Mouse (Mus musculus) spleen, postnatal 14 days (tissue): ENCODE measurements around the gene Pigv.
"Not testable (repeated sequence)": the region's sequence is repeated elsewhere in the genome, so short reads cannot be mapped to it uniquely, and the experiment has no call there.

Experiments
- DNase-seq, 2 experiments: peaks; one replicate each; pipeline ENCODE4 v3.0.0; 2021 to 2022; ENCODE audit warnings: low spot score in 2 of 2

Pigv gene

DNA sequence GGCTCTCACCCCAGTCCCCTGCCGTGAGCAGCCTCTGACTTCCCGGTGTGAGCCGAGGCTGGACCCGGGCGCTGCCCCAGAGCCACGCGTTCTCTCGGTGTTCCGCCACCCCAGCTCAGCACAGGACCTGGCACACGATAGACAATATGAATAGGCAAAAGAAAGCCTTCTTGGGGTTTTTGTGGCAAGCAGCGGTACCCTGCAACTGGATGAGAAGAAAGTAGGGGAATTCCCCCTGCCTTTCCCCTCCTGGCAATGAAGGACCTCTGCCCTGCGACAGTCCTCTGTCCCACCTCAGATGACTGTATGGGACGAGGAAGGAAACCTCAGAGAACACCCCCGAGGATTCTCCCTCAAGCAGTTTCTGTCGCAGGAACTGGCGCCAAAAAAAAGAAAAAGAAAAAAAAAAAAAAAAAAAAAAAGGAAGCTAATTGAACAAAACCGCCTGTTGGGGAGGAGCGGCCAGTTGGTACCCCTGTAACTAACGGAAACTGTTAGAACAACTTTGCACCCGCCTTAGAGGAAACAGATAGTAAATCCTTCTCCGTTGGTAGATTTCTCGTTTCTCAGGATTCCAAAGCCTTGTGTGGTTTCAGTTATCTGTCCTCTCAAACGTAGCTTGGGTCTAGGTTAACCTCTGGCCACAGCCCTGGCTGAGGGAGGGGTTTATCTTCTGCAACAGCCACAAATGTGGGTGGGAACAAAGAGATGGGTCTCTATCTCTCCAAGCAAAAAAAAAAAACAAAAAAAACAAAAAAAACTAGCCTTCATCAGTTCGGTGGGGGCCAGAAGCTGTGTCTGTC is 599 bp upstream of the Pigv start:
- DNase-seq, result no peak

DNA sequence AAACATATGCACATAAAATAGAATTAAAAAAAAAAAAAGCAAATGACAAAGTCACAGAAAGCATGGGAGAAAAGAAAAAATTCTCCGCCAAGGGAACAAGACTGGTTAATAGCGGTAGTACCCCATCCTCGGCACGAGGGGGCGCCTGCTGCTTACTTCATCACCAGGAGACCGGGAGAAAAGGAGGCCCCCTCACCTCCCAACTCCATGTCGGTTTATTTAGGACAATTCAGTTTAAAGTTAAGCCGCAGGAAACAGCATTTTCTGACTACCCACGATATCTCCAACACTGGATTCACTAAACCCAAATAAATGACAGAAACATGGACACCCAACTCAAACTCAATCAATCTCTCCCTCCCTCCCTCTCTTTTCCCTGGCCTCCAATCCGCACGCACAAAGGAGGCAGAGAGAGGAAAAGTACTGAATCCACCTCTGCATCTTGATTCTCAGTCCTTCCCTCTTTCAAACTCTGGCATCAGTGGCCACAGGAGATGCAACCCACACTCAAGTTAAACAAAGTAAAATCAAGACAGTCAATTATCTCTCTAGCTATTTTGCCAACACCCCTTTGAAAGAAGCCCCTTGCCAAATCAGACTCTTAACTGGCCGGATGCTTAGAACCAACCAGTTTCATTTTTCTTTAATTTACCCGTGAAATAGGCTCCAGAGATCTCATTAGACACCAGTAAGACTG is 1.1 kb downstream of the Pigv start:
- peak; percentile 66 to 76 for DNase-seq

DNA sequence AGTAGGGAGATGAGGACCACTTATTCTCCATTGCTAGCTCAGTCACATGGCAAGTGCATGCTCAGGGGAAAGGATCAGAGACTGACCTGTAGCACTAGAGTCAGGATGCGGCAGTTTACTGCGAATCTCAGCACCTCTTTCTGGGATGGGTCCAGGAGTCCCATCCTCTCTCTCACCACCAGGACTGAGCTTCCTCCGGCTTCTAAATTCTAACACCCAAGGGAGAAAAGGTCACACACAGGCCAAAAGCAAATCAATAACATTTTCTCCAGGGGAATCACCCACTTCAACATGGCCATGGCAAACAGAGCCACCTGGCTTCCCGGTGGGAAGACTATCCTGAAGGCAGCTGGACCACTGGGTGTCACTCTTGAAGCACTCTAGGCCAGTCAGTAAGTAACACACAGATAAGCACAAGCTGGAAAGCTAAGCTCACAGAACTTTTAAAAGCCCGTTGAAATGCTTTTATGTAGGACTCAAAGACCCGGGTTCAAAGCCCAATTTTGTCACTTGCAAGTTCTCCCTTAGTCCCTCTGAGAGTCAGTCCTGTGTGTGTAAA is 2.7 kb downstream of the Pigv start:
- DNase-seq, result no peak

DNA sequence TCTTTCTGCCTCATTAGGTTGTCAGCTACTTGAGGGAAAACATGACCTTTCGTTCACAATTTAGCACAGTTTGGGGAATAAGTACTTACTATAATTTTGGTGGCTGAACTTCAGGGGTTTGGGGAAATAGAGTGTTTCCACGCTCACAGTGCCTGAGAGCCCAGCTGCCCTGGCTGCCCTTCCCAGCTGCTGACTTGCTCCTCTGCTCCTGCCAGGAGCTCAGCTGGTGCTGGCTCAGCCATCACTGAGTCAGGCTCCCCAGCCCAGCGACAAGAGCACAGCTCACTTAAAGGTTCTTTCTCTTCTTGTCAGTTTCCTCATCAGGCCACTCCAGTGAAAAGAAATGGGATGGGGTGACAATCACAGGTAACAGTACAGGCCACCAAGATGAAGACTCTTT is 3.9 kb downstream of the Pigv start:
- no peak for DNase-seq

DNA sequence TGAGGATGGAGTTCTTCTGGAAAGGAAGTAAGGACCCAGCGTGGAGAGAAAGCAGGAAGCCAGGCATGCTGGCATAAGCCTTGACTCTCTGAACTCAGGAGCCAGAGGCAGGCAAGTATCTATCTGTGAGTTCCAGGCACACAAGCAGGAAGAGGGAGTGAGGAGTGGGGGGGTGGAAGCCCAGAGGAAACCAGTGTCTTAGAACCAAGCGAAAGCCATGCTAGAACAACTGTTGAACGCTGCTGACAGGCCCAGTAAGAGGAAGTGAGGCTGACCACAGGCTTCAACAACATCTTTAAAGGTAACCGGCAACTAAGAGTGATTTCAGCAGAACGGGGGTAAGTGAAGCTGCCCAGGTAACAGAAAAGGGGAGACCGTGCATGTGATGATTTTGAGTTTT is 6.2 kb downstream of the Pigv start:
- no peak for DNase-seq

DNA sequence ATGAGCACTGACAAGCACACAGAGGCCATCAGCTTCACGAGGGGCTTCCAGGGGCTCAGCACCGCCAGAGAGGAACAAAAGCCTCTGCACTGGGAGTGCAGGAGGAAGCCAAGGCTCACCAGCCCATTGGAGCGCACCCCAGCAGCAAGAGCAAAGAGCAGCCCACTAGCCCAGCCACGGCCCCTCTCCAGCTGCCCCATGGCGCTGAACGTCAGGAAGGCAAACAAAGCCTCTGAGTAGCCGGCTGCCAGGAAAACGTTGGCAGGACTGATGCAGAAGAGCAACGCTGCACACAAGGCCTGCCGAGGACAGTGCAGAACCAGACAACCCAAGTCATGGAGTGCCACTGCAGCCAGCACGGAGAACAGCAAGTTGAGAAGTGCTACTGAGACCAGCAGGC is 7.3 kb downstream of the Pigv start:
- DNase-seq, result no peak

DNA sequence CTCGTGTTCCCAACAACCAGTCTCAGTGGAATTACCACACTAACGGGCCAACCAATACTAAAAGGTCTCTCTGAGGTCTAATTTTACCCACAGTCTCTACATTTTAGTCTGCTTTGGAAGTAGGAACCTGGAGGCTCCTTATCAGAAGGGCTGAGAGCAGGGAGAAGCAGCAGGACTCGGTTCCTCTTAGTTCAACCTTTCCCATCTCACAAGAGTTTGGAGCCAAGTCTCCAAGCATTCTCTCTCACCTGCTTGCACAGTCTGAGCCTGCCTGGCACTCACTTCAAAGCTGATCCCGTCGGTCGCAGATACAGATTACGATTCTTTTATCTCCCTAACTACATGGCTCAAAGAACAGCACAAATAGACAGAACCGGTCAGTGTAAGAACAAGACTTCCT is 9.5 kb downstream of the Pigv start:
- DNase-seq, result no peak

DNA sequence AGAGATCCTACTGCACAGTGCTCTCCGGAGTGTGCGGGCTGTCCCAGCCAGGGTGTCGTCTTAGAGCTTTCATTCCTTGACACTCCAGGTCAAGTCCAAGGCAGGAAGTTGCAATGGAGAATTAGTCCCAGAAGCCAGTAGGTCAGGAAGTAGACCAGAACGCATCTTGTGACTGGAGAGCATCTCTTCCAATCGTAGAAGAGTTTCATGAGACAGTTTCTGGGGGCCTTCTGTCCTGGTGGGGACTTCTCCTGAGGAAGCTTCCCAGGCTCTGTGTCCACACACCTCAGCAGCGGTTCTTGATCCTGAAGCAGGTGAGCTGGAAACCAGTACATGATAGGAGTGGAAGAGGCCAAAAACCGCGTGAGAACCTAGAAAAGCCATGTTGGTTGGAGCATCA is 10.0 kb downstream of the Pigv start:
- DNase-seq, result no peak

DNA sequence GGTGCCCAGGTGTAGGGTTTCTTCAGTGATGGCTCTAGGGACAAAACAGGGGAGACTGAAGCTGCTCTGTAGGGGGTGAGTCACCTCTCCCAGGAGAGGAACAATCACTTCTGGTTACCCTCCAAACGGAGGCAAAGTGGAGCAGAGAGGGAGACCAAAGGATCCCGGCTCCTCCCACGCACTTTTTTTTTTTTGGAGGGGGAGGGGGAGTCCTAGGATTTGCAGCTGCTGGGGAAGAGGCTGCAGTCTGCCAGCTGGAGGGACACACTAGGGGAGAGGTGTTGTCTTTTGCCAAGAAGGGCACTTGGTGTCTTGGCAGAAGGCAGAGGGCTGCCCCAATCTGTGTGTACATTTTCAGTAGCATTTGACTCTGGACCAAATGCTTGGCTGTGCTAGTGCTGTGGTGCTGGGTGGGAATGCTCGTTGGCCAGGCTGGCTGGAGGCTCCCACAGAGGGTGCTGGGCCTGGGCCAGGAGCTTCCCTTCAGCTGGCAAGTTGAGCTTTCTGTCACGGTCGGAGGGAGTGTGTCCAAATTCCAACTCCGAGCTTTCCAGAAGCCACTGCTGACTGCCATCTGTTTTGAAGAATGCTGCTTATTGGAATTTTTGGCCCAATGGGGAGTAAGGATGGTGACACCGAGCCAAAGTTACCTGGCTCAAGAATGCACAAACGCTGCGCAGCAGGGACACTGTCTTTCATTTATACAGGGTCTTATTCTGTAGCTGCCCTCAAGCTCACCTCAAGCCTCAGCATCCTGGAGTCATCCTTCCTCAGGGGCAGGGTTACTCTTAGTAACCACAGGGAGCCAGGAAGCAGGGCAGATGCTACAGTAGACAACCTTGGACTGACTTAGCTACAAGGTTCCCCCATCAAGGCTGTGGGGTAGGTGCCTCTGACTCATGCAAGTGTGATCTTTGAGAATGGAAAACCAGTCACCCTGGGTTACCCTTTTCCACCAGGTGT is 12.0 kb downstream of the Pigv start:
- no peak for DNase-seq

DNA sequence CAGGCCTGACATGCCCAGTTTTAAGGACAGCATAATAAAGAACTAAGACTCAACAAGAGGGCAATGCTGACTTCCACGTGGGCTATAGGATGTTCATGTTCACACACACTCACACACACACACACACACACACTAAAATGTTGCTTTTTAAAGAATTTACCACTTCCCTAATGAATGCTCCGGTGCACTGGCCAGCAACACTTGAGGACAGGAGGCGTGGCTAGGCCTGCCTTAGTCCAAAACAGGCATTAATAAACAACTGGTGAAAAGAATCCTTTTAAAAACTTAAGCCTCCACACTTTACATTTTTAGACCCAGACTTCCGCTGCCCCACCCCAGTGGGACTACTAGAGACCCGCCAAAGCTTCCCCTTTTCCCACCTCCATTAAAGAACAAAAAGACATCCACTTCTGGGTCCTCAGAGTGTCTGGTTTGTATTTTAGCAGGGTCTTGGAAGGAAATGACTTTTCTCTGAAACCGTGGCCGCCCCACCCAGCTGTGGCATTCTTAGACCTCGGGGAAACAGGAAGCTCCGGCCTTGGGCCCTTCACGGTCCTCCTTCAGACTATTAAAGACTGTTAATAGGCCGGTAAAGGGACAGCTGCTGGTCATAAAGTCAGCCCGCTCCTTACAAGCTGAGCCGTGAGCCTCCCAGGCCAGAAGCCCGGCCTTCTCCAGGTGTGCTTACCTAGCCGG is 12.8 kb downstream of the Pigv start:
- DNase-seq, result peak; percentile 45 to 56

DNA sequence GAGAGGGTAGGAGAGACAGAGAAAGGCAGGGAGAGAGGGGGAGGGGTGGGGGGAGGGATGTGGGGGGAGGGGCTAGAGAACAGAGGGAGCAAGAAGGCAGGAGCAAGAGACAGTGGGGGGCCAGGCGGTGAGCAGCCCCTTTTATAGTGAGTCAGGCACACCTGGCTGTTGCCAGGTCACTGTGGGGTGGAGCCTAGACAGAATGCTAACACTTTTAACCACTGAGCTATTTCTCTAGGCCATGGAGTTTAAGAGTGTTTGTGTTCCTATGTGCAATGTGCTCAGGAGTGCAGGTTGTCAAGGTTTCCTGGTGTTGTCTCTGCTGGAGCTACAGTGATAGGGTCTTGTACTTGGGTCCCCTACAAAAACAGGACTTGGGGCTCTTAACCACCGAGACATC is 13.7 kb downstream of the Pigv start:
- no peak for DNase-seq

DNA sequence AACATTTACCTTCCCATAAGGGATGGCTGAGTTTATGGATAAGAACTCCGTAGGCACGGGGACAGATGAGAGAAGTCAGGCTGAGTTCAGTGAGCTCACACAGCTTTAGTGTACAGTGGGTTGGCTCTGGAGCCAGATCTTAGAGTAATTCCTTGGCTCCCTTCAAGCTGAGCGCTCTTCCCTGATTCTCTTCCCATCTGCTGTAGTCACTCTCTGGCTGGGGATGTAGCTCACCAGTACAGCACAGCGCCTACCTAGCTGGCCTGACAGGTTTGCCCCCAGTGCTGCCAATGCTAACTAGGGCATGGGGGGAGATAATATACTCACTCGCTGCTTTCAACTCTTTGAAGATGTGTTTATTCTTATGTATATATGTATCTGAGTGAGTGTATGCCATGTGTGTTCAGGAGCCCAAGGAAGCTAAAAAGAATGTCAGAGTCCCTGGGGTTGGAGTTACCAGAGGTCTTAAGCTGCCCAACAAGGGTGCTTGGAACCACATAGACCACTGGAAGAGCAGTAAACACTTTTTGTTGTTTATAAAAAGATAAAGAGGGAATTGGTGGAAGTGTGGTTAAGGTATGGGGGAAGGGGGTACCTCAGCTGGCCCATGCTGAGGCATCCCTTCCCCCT is 14.5 kb downstream of the Pigv start:
- DNase-seq, result no peak

DNA sequence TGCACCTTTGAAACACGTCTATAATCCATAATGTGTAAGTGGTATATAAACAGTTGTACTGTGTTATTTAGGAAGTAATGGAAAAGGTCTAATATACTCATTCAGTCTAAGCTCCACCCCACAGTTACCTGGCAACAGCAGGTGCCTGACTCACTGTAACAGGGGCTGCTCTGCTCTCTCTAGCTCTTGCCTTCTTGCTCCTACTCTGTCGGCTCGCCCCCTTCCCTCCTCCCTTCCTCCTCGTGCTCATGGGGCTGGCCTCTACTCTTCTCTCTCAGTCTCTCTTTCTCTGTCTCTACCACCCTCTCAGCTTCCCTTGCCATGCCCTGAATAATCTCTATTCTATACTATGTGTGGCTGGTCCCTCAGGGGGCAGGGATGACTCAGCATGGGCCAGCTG is 15.4 kb downstream of the Pigv start:
- no peak for DNase-seq

DNA sequence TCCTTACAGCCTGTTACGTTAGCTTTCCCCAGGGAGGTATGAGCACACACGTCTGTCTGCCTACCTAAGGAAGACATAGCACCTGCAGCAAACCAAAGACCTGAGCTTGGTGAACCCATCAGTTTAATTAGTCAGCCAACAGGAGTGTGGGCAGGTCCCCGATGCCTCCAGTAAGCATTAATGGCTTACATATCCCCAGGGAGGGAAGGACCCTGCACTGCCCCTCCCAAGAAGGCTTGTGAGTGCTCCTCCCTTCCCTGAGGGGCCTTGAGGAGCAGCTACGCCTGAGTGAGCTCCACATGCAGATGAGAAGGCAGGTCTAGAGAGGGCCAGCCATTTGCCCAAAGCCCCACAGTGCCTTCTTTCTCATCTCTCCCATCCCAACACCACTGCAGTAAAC is 16.2 kb downstream of the Pigv start:
- no peak for DNase-seq

DNA sequence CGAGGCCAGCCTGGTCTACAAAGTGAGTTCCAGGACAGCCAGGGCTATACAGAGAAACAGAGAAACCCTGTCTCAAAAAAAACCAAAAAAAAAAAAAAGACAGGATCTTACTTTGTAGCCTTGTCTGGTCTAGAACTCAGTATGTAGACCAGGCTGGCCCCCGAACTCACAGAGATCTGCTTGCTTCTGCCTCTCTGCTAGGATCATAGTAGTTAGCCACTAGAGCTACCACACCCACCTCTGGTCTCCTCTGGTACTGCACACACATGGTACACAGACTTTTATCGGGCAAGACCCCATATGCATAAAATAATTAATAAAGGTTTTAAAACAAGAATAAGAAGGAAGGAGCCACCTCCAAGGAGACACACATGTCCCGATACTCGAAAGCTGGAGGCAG is 18.4 kb downstream of the Pigv start:
- DNase-seq, result not testable (repeated sequence)

DNA sequence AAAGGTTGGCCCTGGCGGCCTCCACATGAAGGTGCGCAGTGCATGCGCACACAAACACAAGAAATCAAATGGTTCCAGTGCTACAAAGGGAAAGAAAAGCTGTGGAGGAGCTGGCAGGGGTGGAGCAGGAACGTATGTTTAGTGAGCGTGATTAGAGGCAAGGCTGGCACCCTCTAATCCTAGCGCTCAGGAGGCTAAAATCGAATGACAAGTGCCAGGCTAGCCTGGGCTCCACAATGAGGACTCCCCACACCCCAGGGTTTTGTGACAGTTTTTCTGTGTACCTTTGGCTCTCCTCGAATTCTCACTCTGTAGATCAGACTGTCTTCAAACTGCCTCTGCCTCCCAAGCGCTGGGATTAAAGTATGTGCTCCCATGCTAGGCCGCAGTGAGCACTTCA is 19.7 kb downstream of the Pigv start:
- DNase-seq, result no peak

DNA sequence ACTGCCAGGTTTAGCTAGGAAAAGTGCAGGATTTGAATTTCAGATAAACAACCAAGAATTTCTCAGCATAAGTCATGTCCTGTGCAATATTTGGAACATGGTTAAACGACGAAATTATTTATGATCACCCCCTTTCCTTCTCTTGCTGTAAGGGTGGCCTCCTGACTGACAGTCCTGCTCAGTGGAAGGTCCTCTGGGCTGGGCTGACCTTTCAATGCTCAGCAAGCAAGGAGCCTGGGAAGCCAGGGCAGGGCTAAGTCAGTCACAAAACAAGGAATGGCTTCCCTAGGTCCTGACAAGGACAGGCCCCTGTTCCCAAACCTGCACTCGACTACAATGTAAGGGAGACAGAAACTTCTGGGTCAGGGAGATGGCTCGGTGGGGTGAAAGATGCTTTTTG is 20.5 kb downstream of the Pigv start:
- DNase-seq, result no peak

DNA sequence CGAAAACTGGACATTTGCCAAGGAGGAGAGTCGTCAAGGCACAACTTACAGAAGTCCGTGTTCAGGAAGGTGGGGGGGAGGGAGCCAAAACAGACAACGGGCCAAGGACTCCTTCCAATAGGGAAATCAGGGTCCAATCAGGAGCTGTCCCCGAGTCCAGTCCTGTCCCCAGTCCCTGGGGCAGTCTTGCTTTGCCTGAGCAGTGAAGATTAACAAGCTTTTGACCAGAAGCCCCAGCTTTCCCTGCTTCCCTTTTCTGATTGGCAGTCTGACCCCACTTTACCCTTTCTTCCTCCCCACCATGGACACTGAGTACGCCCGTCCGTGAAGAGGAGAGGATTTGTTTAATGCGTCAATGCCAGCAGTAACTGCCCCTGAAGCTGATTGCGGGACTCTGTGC is 21.0 kb downstream of the Pigv start:
- DNase-seq, result no peak

DNA sequence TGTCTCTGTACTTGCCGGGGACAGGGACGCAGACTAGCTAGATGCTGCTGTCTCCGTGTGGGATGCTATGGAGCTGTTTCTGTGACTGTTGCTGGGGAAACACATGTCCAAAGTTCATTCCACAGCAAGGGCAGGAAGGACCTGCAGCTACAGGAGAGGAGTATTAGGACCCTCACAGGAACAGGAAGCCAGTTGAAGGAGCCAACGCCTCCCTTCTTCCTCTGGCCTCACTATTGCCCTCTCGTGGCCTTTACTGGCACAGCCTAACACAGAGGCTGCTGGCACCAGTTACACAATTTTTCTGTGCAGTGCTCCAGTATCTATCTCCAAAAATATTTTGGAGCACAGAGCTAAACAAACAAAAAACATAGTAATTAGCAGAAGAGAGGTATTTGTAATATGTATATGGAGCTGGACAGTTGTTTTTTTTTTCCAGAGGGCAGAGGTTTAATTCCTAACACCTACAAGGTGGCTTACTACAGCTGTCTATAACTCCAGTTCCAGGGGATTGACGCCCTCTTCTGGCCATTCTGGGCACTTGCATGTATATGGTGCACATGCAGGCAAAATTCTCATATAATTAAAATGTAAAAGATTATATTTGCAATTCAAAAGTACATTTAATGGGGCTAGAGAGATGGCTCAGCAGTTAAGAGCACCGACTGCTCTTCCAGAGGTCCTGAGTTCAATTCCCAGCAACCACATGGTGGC is 22.3 kb downstream of the Pigv start, which contains the start of gene Zdhhc18:
Gene Zdhhc18, minus strand, starts transcription at position 166 of the 711 bp plus-strand sequence.
- peak; percentile 71 to 82 for DNase-seq

DNA sequence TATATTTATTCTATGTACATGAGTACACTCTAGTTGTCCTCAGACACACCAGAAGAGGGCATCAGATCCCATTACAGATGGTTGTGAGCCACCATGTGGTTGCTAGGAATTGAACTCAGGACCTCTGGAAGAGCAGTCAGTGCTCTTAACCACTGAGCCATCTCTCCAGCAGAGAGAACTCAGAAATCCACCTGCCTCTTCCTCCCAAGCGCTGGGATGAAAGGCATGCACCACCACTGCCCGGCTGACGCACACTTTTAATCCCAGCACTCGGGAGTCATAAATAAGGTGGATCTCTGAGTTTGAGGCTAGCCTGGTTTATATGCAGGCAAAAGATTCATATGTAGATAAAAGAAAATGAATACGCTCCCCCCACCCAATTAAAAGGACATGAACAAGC is 23.0 kb downstream of the Pigv start:
- DNase-seq, result not testable (repeated sequence)
